In genomic region chr2:102812756-102813155, GRCm38 (mm10) we compare ENCODE assay signal across 17 mouse cellular contexts.
A peak's percentile ranks its signal among the peaks of the same experiment; 100 is the strongest.
DNase-seq lines count a peak whose midpoint lies in the region; ATAC-seq lines count a peak whose summit lies in the region.
"Had no signal": no experiment of that assay in that cellular context is flagged by ENCODE, and none has a peak within 500 bp of the region (broad histone marks: within the 10 kb centered on the region; RNA-seq: fewer than 3 reads in every experiment).

No protein-coding gene starts in this region.

- DNase-seq in heart, adult 11 months: peak; percentile 79
- DNase-seq in heart, postnatal 36 days: no peak
- DNase-seq in CD4-positive helper T cell, adult 2 months (ENCODE audit: low read depth, low spot score): peak; percentile 32
- no peak for DNase-seq in thymus, postnatal 25 days
- no peak for DNase-seq in frontal cortex, postnatal 10 days (ENCODE audit: low spot score in 2 of 2)
- DNase-seq in heart, adult 9 months (ENCODE audit: low spot score in 2 of 2): no peak
- DNase-seq: adrenal gland, adult 8-10 months; cerebellum, adult 9-11 months; embryo, embryonic 11 days; heart, postnatal 10 days; kidney, postnatal 36 days; liver; thymus, adult 18-20 months had no signal

- peak; percentile 69 for ATAC-seq in common myeloid progenitor, adult 5-6 weeks (replicated peaks; ENCODE audit: low read depth, poor library complexity, severe bottlenecking)
- 0 out of 2 replicates have a peak, but pooled peaks have one; percentile 44 for ATAC-seq in monocyte, adult 5-6 weeks (replicated peaks; ENCODE audit: insufficient number of reproducible peaks, low FRiP score, low TSS enrichment, poor library complexity, severe bottlenecking)
- ATAC-seq: intestine, embryonic 16.5 days; midbrain, embryonic 13.5 days had no signal

- intact Hi-C loops in heart, postnatal 36 days (cut with DNase I): no loop called here

Comparison
In these comparisons a context has a peak if more than half of its experiments do, and no peak if none do; other contexts are left out.
1. DNase-seq: peak in heart, adult 11 months (single experiment) and CD4-positive helper T cell, adult 2 months (single experiment); none in heart, postnatal 36 days (0 of 2), thymus, postnatal 25 days (single experiment), frontal cortex, postnatal 10 days (0 of 2) and heart, adult 9 months (0 of 2).